Comparison of ENCODE assay signal across 10 mouse cellular contexts in genomic region chr7:99926916-99927714, GRCm38 (mm10). TPM values are rescaled to one million over a fixed set of nuclear protein-coding genes. Genes with fewer than 3 reads are reported as not detected.
A peak's percentile ranks its signal among the peaks of the same experiment; 100 is the strongest.
DNase-seq lines count a peak whose midpoint lies in the region; ATAC-seq lines count a peak whose summit lies in the region.
"Had no signal": no experiment of that assay in that cellular context is flagged by ENCODE, and none has a peak within 500 bp of the region (broad histone marks: within the 10 kb centered on the region; RNA-seq: fewer than 3 reads in every experiment).

No protein-coding gene starts in this region.

- H3K27me3 ChIP-seq in midbrain, embryonic 10.5 days (ENCODE audit: low read depth, poor library complexity, severe bottlenecking) = no peaks in the 10 kb centered on the region
- no peaks in the 10 kb centered on the region for H3K27me3 ChIP-seq in midbrain, embryonic 15.5 days (replicated peaks)
- H3K27me3 ChIP-seq in heart, embryonic 10.5 days (ENCODE audit: insufficient read depth, poor library complexity, severe bottlenecking) = no peaks in the 10 kb centered on the region
- H3K27me3 ChIP-seq: embryonic facial prominence, embryonic 13.5 days; midbrain, embryonic 12.5 days had no signal

- WGBS in midbrain, embryonic 10.5 days = 82% methylated on average over 10 of the region's 10 CpGs
- 76% methylated on average over 10 of the region's 10 CpGs for WGBS in midbrain, embryonic 15.5 days
- 79% methylated on average over 10 of the region's 10 CpGs for WGBS in heart, embryonic 10.5 days

- no peaks in the 10 kb centered on the region for H3K4me1 ChIP-seq in midbrain, embryonic 10.5 days
- H3K4me1 ChIP-seq in midbrain, embryonic 15.5 days = no peaks in the 10 kb centered on the region
- no peaks in the 10 kb centered on the region for H3K4me1 ChIP-seq in heart, embryonic 10.5 days
- H3K4me1 ChIP-seq: embryonic facial prominence, embryonic 13.5 days; midbrain, embryonic 12.5 days had no signal

- no peak overlapping the region for H3K27ac ChIP-seq in midbrain, embryonic 10.5 days (replicated peaks)
- H3K27ac ChIP-seq in midbrain, embryonic 15.5 days = no peak overlapping the region
- no peak overlapping the region for H3K27ac ChIP-seq in heart, embryonic 10.5 days
- H3K27ac ChIP-seq: embryonic facial prominence, embryonic 13.5 days; midbrain, embryonic 12.5 days had no signal

- ATAC-seq in midbrain, embryonic 15.5 days (replicated peaks) = no peak
- peak; percentile 58; the same call in 1 of the 2 replicates for ATAC-seq in common myeloid progenitor, adult 5-6 weeks (replicated peaks; ENCODE audit: low read depth, poor library complexity, severe bottlenecking)
- ATAC-seq in activated CD4-positive, CD25-positive, alpha-beta regulatory T cell, adult 4 months = no peak

- no peak overlapping the region for H3K4me2 ChIP-seq in midbrain, embryonic 15.5 days
- H3K4me2 ChIP-seq: embryonic facial prominence, embryonic 13.5 days; midbrain, embryonic 12.5 days had no signal

- H3K4me3 ChIP-seq in midbrain, embryonic 10.5 days = no peak overlapping the region
- H3K4me3 ChIP-seq in midbrain, embryonic 15.5 days = no peak overlapping the region
- H3K4me3 ChIP-seq in heart, embryonic 10.5 days = no peak overlapping the region
- H3K4me3 ChIP-seq: embryonic facial prominence, embryonic 13.5 days; midbrain, embryonic 12.5 days had no signal

- H3K36me3 ChIP-seq in midbrain, embryonic 10.5 days = peaks cover 75% of the 10 kb centered on the region
- peaks cover 24% of the 10 kb centered on the region; the same call in 1 of the 2 replicates for H3K36me3 ChIP-seq in midbrain, embryonic 15.5 days (replicated peaks)
- H3K36me3 ChIP-seq in heart, embryonic 10.5 days = peaks cover 68% of the 10 kb centered on the region

- DNase-seq in midbrain, embryonic 10.5 days (ENCODE audit: low spot score) = peak; percentile 37
- DNase-seq in ZHBTc4 (ENCODE audit: low read depth, low spot score) = peak; percentile 73
- peak; percentile 73 for DNase-seq in heart, embryonic 10.5 days (ENCODE audit: low spot score)
- peak; percentile 68 for DNase-seq in left cerebral cortex, adult 11 months (ENCODE audit: low spot score)
- DNase-seq in retina, embryonic 14.5 days (ENCODE audit: low spot score) = peak; percentile 75

- no peak overlapping the region for H3K9ac ChIP-seq in midbrain, embryonic 15.5 days
- H3K9ac ChIP-seq: embryonic facial prominence, embryonic 13.5 days; midbrain, embryonic 12.5 days had no signal

- no peaks in the 10 kb centered on the region for H3K9me3 ChIP-seq in midbrain, embryonic 10.5 days (replicated peaks)
- H3K9me3 ChIP-seq in midbrain, embryonic 15.5 days = no peaks in the 10 kb centered on the region
- no peaks in the 10 kb centered on the region for H3K9me3 ChIP-seq in heart, embryonic 10.5 days
- H3K9me3 ChIP-seq: embryonic facial prominence, embryonic 13.5 days; midbrain, embryonic 12.5 days had no signal

RNA-seq across cellular contexts. Expression of gene Rnf169, which starts 53.1 kb away (rescaled TPM):
- 4.0 and 4.5 TPM in 2 replicates for polyA plus RNA-seq in midbrain, embryonic 10.5 days (2016; fragmentation: Nextera tagmentation; extraction: Ambion mirVana)
- 5.7 and 6.2 TPM in 2 replicates for polyA plus RNA-seq in midbrain, embryonic 15.5 days (2015; fragmentation: Nextera tagmentation; extraction: Ambion mirVana)
- 20.6 and 24.7 TPM in 2 replicates for total RNA-seq in common myeloid progenitor, adult 5-6 weeks (2017)
- polyA plus RNA-seq in heart, embryonic 10.5 days (2016; fragmentation: Nextera tagmentation; extraction: Ambion mirVana) = 3.1 and 4.3 TPM in 2 replicates
- polyA plus RNA-seq in activated CD4-positive, CD25-positive, alpha-beta regulatory T cell, adult 4 months (2017; shearing (Covaris generic)) = 1 to 10 TPM; 6.0 to 6.6 TPM
